Mouse (Mus musculus): ENCODE results near the gene Xrcc5. TPM values are rescaled to one million over a fixed set of nuclear protein-coding genes. Genes with fewer than 3 reads are reported as not detected.
A peak's percentile ranks its signal among the peaks of the same experiment; 100 is the strongest.

The Xrcc5 gene
- polyA plus RNA-seq, 1 experiment = 3.7 TPM

GRCm38 (mm10) chr1:72301845-72302244, 5.4 kb upstream of the Xrcc5 start:
- no peaks in the 10 kb centered on the region for H3K4me1 ChIP-seq (ENCODE audit: control insufficient read depth, insufficient read depth, low read length)
- no peak overlapping the region for H3K4me3 ChIP-seq (ENCODE audit: control insufficient read depth, low read depth, low read length)
- H3K27me3 ChIP-seq (ENCODE audit: control insufficient read depth, insufficient read depth, low read length) = no peaks in the 10 kb centered on the region
- H3K27ac ChIP-seq (ENCODE audit: control insufficient read depth, insufficient read depth, low read depth, low read length) = no peak overlapping the region
- TF ChIP-seq CTCF (IDR thresholded peaks at IDR 0.05; ENCODE audit: control insufficient read depth, insufficient read depth, insufficient replicate concordance, low read depth, low read length) = no peak
- no peak for TF ChIP-seq POLR2A (IDR thresholded peaks at IDR 0.05; ENCODE audit: control insufficient read depth, low read depth, low read length)
- no peaks in the 10 kb centered on the region for H3K36me3 ChIP-seq (ENCODE audit: control insufficient read depth, insufficient read depth, low read length)

GRCm38 (mm10) chr1:72306241-72306640, 980 bp upstream of the Xrcc5 start:
- Histone ChIP-seq H3K27ac (ENCODE audit: control insufficient read depth, insufficient read depth, low read depth, low read length) (no peak overlapping the region), H3K4me3 (ENCODE audit: control insufficient read depth, low read depth, low read length) (no peak overlapping the region), H3K4me1 (ENCODE audit: control insufficient read depth, insufficient read depth, low read length) (no peaks in the 10 kb centered on the region), H3K27me3 (ENCODE audit: control insufficient read depth, insufficient read depth, low read length) (no peaks in the 10 kb centered on the region), H3K36me3 (ENCODE audit: control insufficient read depth, insufficient read depth, low read length) (no peaks in the 10 kb centered on the region)
- TF ChIP-seq CTCF (IDR thresholded peaks at IDR 0.05; ENCODE audit: control insufficient read depth, insufficient read depth, insufficient replicate concordance, low read depth, low read length) = no peak
- TF ChIP-seq POLR2A (IDR thresholded peaks at IDR 0.05; ENCODE audit: control insufficient read depth, low read depth, low read length) = no peak

GRCm38 (mm10) chr1:72306679-72307181, 491 bp upstream of the Xrcc5 start:
- TF ChIP-seq POLR2A (IDR thresholded peaks at IDR 0.05; ENCODE audit: control insufficient read depth, low read depth, low read length) (no peak), CTCF (IDR thresholded peaks at IDR 0.05; ENCODE audit: control insufficient read depth, insufficient read depth, insufficient replicate concordance, low read depth, low read length) (peak; percentile 10; the same call in 1 of the 2 replicates)
- Histone ChIP-seq H3K4me3 (ENCODE audit: control insufficient read depth, low read depth, low read length) (peak overlapping the region; percentile 85), H3K4me1 (ENCODE audit: control insufficient read depth, insufficient read depth, low read length) (no peaks in the 10 kb centered on the region), H3K27me3 (ENCODE audit: control insufficient read depth, insufficient read depth, low read length) (no peaks in the 10 kb centered on the region), H3K36me3 (ENCODE audit: control insufficient read depth, insufficient read depth, low read length) (no peaks in the 10 kb centered on the region), H3K27ac (ENCODE audit: control insufficient read depth, insufficient read depth, low read depth, low read length) (no peak overlapping the region)

GRCm38 (mm10) chr1:72308919-72309318, 1.7 kb downstream of the Xrcc5 start:
- Histone ChIP-seq H3K27ac (ENCODE audit: control insufficient read depth, insufficient read depth, low read depth, low read length) (no peak overlapping the region), H3K27me3 (ENCODE audit: control insufficient read depth, insufficient read depth, low read length) (no peaks in the 10 kb centered on the region), H3K4me3 (ENCODE audit: control insufficient read depth, low read depth, low read length) (no peak overlapping the region), H3K36me3 (ENCODE audit: control insufficient read depth, insufficient read depth, low read length) (no peaks in the 10 kb centered on the region), H3K4me1 (ENCODE audit: control insufficient read depth, insufficient read depth, low read length) (no peaks in the 10 kb centered on the region)
- no peak for TF ChIP-seq CTCF (IDR thresholded peaks at IDR 0.05; ENCODE audit: control insufficient read depth, insufficient read depth, insufficient replicate concordance, low read depth, low read length)
- TF ChIP-seq POLR2A (IDR thresholded peaks at IDR 0.05; ENCODE audit: control insufficient read depth, low read depth, low read length) = no peak

GRCm38 (mm10) chr1:72309744-72310424, 2.7 kb downstream of the Xrcc5 start:
- Histone ChIP-seq H3K27ac (ENCODE audit: control insufficient read depth, insufficient read depth, low read depth, low read length) (no peak overlapping the region), H3K27me3 (ENCODE audit: control insufficient read depth, insufficient read depth, low read length) (no peaks in the 10 kb centered on the region), H3K4me3 (ENCODE audit: control insufficient read depth, low read depth, low read length) (no peak overlapping the region), H3K36me3 (ENCODE audit: control insufficient read depth, insufficient read depth, low read length) (no peaks in the 10 kb centered on the region), H3K4me1 (ENCODE audit: control insufficient read depth, insufficient read depth, low read length) (no peaks in the 10 kb centered on the region)
- TF ChIP-seq POLR2A (IDR thresholded peaks at IDR 0.05; ENCODE audit: control insufficient read depth, low read depth, low read length) (no peak), CTCF (IDR thresholded peaks at IDR 0.05; ENCODE audit: control insufficient read depth, insufficient read depth, insufficient replicate concordance, low read depth, low read length) (no peak)

- TF ChIP-seq POLR2A (IDR thresholded peaks at IDR 0.05; ENCODE audit: control insufficient read depth, low read depth, low read length) = no peak
- Histone ChIP-seq H3K4me1 (ENCODE audit: control insufficient read depth, insufficient read depth, low read length) (no peaks in the 10 kb centered on the region), H3K4me3 (ENCODE audit: control insufficient read depth, low read depth, low read length) (no peak overlapping the region), H3K36me3 (ENCODE audit: control insufficient read depth, insufficient read depth, low read length) (no peaks in the 10 kb centered on the region), H3K27me3 (ENCODE audit: control insufficient read depth, insufficient read depth, low read length) (no peaks in the 10 kb centered on the region), H3K27ac (ENCODE audit: control insufficient read depth, insufficient read depth, low read depth, low read length) (no peak overlapping the region; the same call in 1 of the 2 replicates)
Observed at GRCm38 (mm10) chr1:72312701-72313398, 5.6 kb downstream of the Xrcc5 start.

GRCm38 (mm10) chr1:72313399-72314039, 6.3 kb downstream of the Xrcc5 start:
- no peaks in the 10 kb centered on the region for H3K36me3 ChIP-seq (ENCODE audit: control insufficient read depth, insufficient read depth, low read length)
- no peak overlapping the region for H3K4me3 ChIP-seq (ENCODE audit: control insufficient read depth, low read depth, low read length)

More at GRCm38 (mm10) chr1:72313399-72314039, 6.3 kb downstream of the Xrcc5 start:
- TF ChIP-seq POLR2A (IDR thresholded peaks at IDR 0.05; ENCODE audit: control insufficient read depth, low read depth, low read length) (no peak), CTCF (IDR thresholded peaks at IDR 0.05; ENCODE audit: control insufficient read depth, insufficient read depth, insufficient replicate concordance, low read depth, low read length) (no peak)
- Histone ChIP-seq H3K27ac (ENCODE audit: control insufficient read depth, insufficient read depth, low read depth, low read length) (no peak overlapping the region), H3K4me1 (ENCODE audit: control insufficient read depth, insufficient read depth, low read length) (no peaks in the 10 kb centered on the region), H3K27me3 (ENCODE audit: control insufficient read depth, insufficient read depth, low read length) (no peaks in the 10 kb centered on the region)

Data from testis, adult 2 months (tissue).